Mouse (Mus musculus) cerebellum, adult 11-12 months (tissue): ENCODE data around the gene Eml1.

Experiments
- DNase-seq: peaks from one replicate; pipeline ENCODE4 v3.0.0; 2022

Gene Eml1

GRCm38 (mm10) chr12:108422858-108423631 is 52.3 kb downstream of the Eml1 start:
- DNase-seq, result peak; percentile 89

GRCm38 (mm10) chr12:108430964-108431363 is 60.2 kb downstream of the Eml1 start:
- no peak for DNase-seq

GRCm38 (mm10) chr12:108431714-108432113 is 61.0 kb downstream of the Eml1 start:
- DNase-seq, result no peak

GRCm38 (mm10) chr12:108432578-108432977 is 61.8 kb downstream of the Eml1 start:
- DNase-seq, result peak; percentile 83

- DNase-seq, result no peak
Observed at GRCm38 (mm10) chr12:108433030-108433429, 62.3 kb downstream of the Eml1 start.

- no peak for DNase-seq
Observed at GRCm38 (mm10) chr12:108433498-108433897, 62.7 kb downstream of the Eml1 start.

GRCm38 (mm10) chr12:108435444-108436015 is 64.8 kb downstream of the Eml1 start:
- DNase-seq, result no peak

- DNase-seq, result no peak
Observed at GRCm38 (mm10) chr12:108436029-108436923, 65.5 kb downstream of the Eml1 start.

- no peak for DNase-seq
Observed at GRCm38 (mm10) chr12:108437446-108437845, 66.7 kb downstream of the Eml1 start.

GRCm38 (mm10) chr12:108443271-108443670 is 72.5 kb downstream of the Eml1 start:
- no peak for DNase-seq

GRCm38 (mm10) chr12:108443708-108444107 is 73.0 kb downstream of the Eml1 start:
- no peak for DNase-seq

GRCm38 (mm10) chr12:108444166-108445115 is 73.7 kb downstream of the Eml1 start:
- no peak for DNase-seq

- peak; percentile 40 for DNase-seq
Observed at GRCm38 (mm10) chr12:108446721-108447120, 76.0 kb downstream of the Eml1 start.

GRCm38 (mm10) chr12:108448396-108448795 is 77.6 kb downstream of the Eml1 start:
- no peak for DNase-seq

- no peak for DNase-seq
Observed at GRCm38 (mm10) chr12:108449935-108450334, 79.2 kb downstream of the Eml1 start.

GRCm38 (mm10) chr12:108450546-108450945 is 79.8 kb downstream of the Eml1 start:
- no peak for DNase-seq

GRCm38 (mm10) chr12:108452151-108452874 is 81.6 kb downstream of the Eml1 start:
- no peak for DNase-seq

- no peak for DNase-seq
Observed at GRCm38 (mm10) chr12:108453561-108454044, 82.8 kb downstream of the Eml1 start.

GRCm38 (mm10) chr12:108455004-108455403 is 84.2 kb downstream of the Eml1 start:
- DNase-seq, result peak; percentile 82

GRCm38 (mm10) chr12:108472898-108473297 is 102.1 kb downstream of the Eml1 start:
- DNase-seq, result no peak

GRCm38 (mm10) chr12:108474440-108474839 is 103.7 kb downstream of the Eml1 start:
- DNase-seq, result no peak
